Mouse (Mus musculus): ENCODE measurements around the gene Meis3.

DNA sequence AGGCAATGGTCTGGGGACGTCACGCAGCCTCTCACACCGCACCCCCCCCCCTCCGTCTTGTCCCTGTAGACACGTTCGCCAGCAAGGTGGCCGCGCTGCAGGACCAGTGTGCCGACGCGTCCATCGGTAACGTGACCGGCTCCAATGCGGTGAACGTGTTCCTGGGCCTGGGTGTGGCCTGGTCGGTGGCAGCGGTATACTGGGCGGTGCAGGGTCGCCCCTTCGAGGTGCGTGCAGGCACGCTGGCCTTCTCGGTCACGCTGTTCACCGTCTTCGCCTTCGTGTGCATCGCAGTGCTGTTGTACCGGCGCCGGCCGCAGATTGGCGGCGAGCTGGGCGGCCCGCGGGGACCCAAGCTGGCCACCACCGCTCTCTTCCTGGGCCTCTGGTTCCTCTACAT, 16.2 kb upstream of the Meis3 start:
- TF ChIP-seq CTCF (IDR thresholded peaks at IDR 0.05; ENCODE audit: control insufficient read depth, insufficient read depth, insufficient read length) (no peak), USF1 (IDR thresholded peaks at IDR 0.05; ENCODE audit: low read depth) (no peak)
